ENCODE assay signal across 14 mouse cellular contexts in the genomic region with DNA sequence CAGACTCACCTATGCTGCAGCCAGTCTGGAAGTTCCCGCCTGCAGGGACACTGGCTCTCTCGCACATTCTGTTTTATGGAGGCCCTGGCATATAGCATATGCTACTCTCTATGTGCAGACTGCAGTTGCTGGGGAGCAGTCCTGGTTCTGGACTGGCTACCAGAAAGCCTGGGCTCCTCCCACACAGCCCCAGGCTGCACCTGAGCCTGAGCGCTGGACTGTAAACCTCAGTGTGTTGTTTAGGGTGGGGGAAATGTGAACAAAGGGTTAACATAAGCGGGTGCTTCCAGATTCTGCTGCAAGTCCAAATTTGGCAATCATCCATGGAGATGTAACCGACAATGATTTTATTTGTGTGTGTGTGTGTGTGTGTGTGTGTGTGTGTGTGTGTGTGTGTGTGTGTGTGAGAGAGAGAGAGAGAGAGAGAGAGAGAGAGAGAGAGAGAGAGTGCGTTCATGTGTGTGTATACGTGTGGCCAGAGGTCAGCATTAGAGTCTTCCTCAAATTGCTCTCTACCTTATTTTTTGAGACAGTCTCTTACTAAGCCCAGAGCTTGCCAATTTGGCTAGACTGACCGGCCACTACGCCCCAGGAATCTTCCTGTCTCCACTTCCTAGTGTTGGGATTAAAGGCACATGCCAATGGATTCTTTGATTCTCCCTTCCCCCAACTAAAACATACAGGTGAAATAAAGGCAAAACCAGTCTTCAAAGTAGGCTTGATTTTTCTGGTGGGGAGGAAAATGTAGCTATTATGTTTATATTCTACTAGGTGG.
DNase-seq lines count a peak whose midpoint lies in the region; ATAC-seq and TF ChIP-seq lines count a peak whose summit lies in the region.
"Had no signal": no experiment of that assay in that cellular context is flagged by ENCODE, and none has a peak within 500 bp of the region (broad histone marks: within the 10 kb centered on the region; RNA-seq: fewer than 3 reads in every experiment).

No protein-coding gene starts in this region.

- peak; percentile 22 for DNase-seq in forebrain, embryonic 14.5 days (ENCODE audit: low spot score)
- peak; percentile 28 for DNase-seq in kidney, postnatal 10 days
- no peak for DNase-seq in kidney, adult 18-20 months
- DNase-seq in brain, embryonic 14.5 days (ENCODE audit: low read depth): peak; percentile 25
- DNase-seq in cerebellum, postnatal 14 days: peak; percentile 83 to 88
- DNase-seq in urinary bladder, adult 2 months (ENCODE audit: low spot score): no peak
- DNase-seq in ovary, postnatal 36 days (ENCODE audit: low spot score): no peak
- DNase-seq: adrenal gland, postnatal 14 days; lung, postnatal 4 days; thymus, postnatal 25 days had no signal

- no peaks in the 10 kb centered on the region for H3K36me3 ChIP-seq in forebrain, embryonic 14.5 days (ENCODE audit: control insufficient read depth, insufficient read depth, low read length)
- H3K36me3 ChIP-seq in forebrain, embryonic 15.5 days: no peaks in the 10 kb centered on the region
- H3K36me3 ChIP-seq: embryonic facial prominence, embryonic 15.5 days; midbrain, embryonic 15.5 days had no signal

- H3K27ac ChIP-seq in forebrain, embryonic 14.5 days (ENCODE audit: low read depth, low read length): no peak overlapping the region
- no peak overlapping the region for H3K27ac ChIP-seq in forebrain, embryonic 15.5 days (replicated peaks)
- H3K27ac ChIP-seq: embryonic facial prominence, embryonic 15.5 days; hindbrain, embryonic 14.5 days; midbrain, embryonic 15.5 days had no signal

- no peaks in the 10 kb centered on the region for H3K9me3 ChIP-seq in forebrain, embryonic 14.5 days (replicated peaks; ENCODE audit: control insufficient read depth, low read length)
- H3K9me3 ChIP-seq in forebrain, embryonic 15.5 days: no peaks in the 10 kb centered on the region
- H3K9me3 ChIP-seq: embryonic facial prominence, embryonic 15.5 days; midbrain, embryonic 15.5 days had no signal

- H3K4me1 ChIP-seq in forebrain, embryonic 14.5 days (ENCODE audit: control insufficient read depth, insufficient read depth, low read length): 0 out of 2 replicates have a peak, but pooled peaks cover 3% of the 10 kb centered on the region
- H3K4me1 ChIP-seq in forebrain, embryonic 15.5 days: peaks cover 7% of the 10 kb centered on the region; the same call in 1 of the 2 replicates
- H3K4me1 ChIP-seq: embryonic facial prominence, embryonic 15.5 days had no signal

- H3K4me3 ChIP-seq in forebrain, embryonic 14.5 days (ENCODE audit: low read depth, low read length): no peak overlapping the region
- H3K4me3 ChIP-seq in forebrain, embryonic 15.5 days: no peak overlapping the region
- H3K4me3 ChIP-seq: embryonic facial prominence, embryonic 15.5 days; midbrain, embryonic 15.5 days had no signal

- H3K9ac ChIP-seq in forebrain, embryonic 14.5 days (ENCODE audit: low read length): no peak overlapping the region
- no peak overlapping the region for H3K9ac ChIP-seq in forebrain, embryonic 15.5 days (replicated peaks)
- H3K9ac ChIP-seq: embryonic facial prominence, embryonic 15.5 days; hindbrain, embryonic 14.5 days; midbrain, embryonic 15.5 days had no signal

- no peak for TF ChIP-seq CTCF in brain, embryonic 14.5 days (IDR thresholded peaks at IDR 0.05; ENCODE audit: borderline replicate concordance, extremely low read depth, insufficient read depth, insufficient read length)

- H3K4me2 ChIP-seq in forebrain, embryonic 14.5 days (ENCODE audit: low read length): no peak overlapping the region
- no peak overlapping the region for H3K4me2 ChIP-seq in forebrain, embryonic 15.5 days (replicated peaks)
- H3K4me2 ChIP-seq: embryonic facial prominence, embryonic 15.5 days; hindbrain, embryonic 14.5 days; midbrain, embryonic 15.5 days had no signal

- ATAC-seq in forebrain, embryonic 14.5 days: no peak
- ATAC-seq in forebrain, embryonic 15.5 days (replicated peaks): no peak
- ATAC-seq: midbrain, embryonic 15.5 days had no signal

- WGBS in forebrain, embryonic 14.5 days: 48% methylated on average over 9 of the region's 9 CpGs
- WGBS in forebrain, embryonic 15.5 days: 36% methylated on average over 9 of the region's 9 CpGs

- no peaks in the 10 kb centered on the region for H3K27me3 ChIP-seq in forebrain, embryonic 14.5 days (replicated peaks; ENCODE audit: control insufficient read depth, insufficient read depth, low read length)
- no peaks in the 10 kb centered on the region for H3K27me3 ChIP-seq in forebrain, embryonic 15.5 days
- H3K27me3 ChIP-seq: embryonic facial prominence, embryonic 15.5 days; midbrain, embryonic 15.5 days had no signal

- no peak for TF ChIP-seq POLR2A in brain, embryonic 14.5 days (IDR thresholded peaks at IDR 0.05; ENCODE audit: borderline replicate concordance, extremely low read depth, insufficient read depth, insufficient read length, poor library complexity, severe bottlenecking)

Comparison
In these comparisons a context has a peak if more than half of its experiments do, and no peak if none do; other contexts are left out.
1. DNase-seq: peak in forebrain, embryonic 14.5 days (single experiment), kidney, postnatal 10 days (single experiment), brain, embryonic 14.5 days (single experiment) and cerebellum, postnatal 14 days (2 of 2); none in kidney, adult 18-20 months (single experiment), urinary bladder, adult 2 months (single experiment) and ovary, postnatal 36 days (single experiment).